Mouse (Mus musculus): Measurements from ENCODE around the gene Rasl10b. TPM values are rescaled to one million over a fixed set of nuclear protein-coding genes. Genes with fewer than 3 reads are reported as not detected.
A peak's percentile ranks its signal among the peaks of the same experiment; 100 is the strongest.

Rasl10b gene
- polyA plus RNA-seq, 1 experiment from 2014 or later, result 5.9 TPM

- Histone ChIP-seq H3K9ac (ENCODE audit: low read length) (peak overlapping the region; percentile 84; the same call in 1 of the 2 replicates), H3K9me3 (ENCODE audit: control insufficient read depth, low read length) (no peaks in the 10 kb centered on the region), H3K27me3 (ENCODE audit: control insufficient read depth, insufficient read depth, low read length) (no peaks in the 10 kb centered on the region), H3K27ac (replicated peaks in 1 of 2; ENCODE audit: control insufficient read depth in 1 of 2, insufficient read depth in 1 of 2, low read depth in 2 of 2, low read length in 2 of 2) (no peak overlapping the region), H3K36me3 (ENCODE audit: control insufficient read depth, insufficient read depth, low read length) (0 out of 2 replicates have a peak, but pooled peaks cover under 1% of the 10 kb centered on the region), H3K4me3 (ENCODE audit: control insufficient read depth in 1 of 2, insufficient read depth in 1 of 2, low read depth in 1 of 2, low read length in 2 of 2) (peak overlapping the region; percentile 67 to 86), H3K4me2 (ENCODE audit: low read length) (peak overlapping the region; percentile 92), H3K4me1 (ENCODE audit: control insufficient read depth in 2 of 2, insufficient read depth in 2 of 2, low read length in 2 of 2) (peaks cover 9 to 20% of the 10 kb centered on the region in 2 experiments; a peak in 3 of 4 replicates)
- no peak for ATAC-seq (ENCODE audit: insufficient number of reproducible peaks, insufficient read depth, low FRiP score, low read depth)
- WGBS, result 62% methylated on average over 6 of the region's 6 CpGs
These were observed 1.6 kb downstream of the Rasl10b start for GRCm38 (mm10) chr11:83410510-83410909.

- H3K27me3 ChIP-seq (ENCODE audit: control insufficient read depth, insufficient read depth, low read length), result peaks cover 37% of the 10 kb centered on the region
- no peak overlapping the region for H3K27ac ChIP-seq (replicated peaks in 1 of 2; ENCODE audit: control insufficient read depth in 1 of 2, insufficient read depth in 1 of 2, low read depth in 2 of 2, low read length in 2 of 2)
- 6% methylated on average over 5 of the region's 5 CpGs for WGBS
- H3K9ac ChIP-seq (ENCODE audit: low read length), result no peak overlapping the region
- peaks cover 2 to 6% of the 10 kb centered on the region in 2 experiments; a peak in 2 of 4 replicates for H3K4me1 ChIP-seq (ENCODE audit: control insufficient read depth in 2 of 2, insufficient read depth in 2 of 2, low read length in 2 of 2)
- ATAC-seq (ENCODE audit: insufficient number of reproducible peaks, insufficient read depth, low FRiP score, low read depth), result no peak
- H3K9me3 ChIP-seq (ENCODE audit: control insufficient read depth, low read length), result no peaks in the 10 kb centered on the region
- no peak overlapping the region for H3K4me2 ChIP-seq (ENCODE audit: low read length)
- no peak overlapping the region for H3K4me3 ChIP-seq (ENCODE audit: control insufficient read depth in 1 of 2, insufficient read depth in 1 of 2, low read depth in 1 of 2, low read length in 2 of 2)
- H3K36me3 ChIP-seq (ENCODE audit: control insufficient read depth, insufficient read depth, low read length), result no peaks in the 10 kb centered on the region
These were observed 8.1 kb downstream of the Rasl10b start for GRCm38 (mm10) chr11:83417080-83417479.

GRCm38 (mm10) chr11:83417708-83418107 lies 8.8 kb downstream of the Rasl10b start:
- H3K9ac ChIP-seq (ENCODE audit: low read length), result no peak overlapping the region
- no peak overlapping the region for H3K27ac ChIP-seq (replicated peaks in 1 of 2; ENCODE audit: control insufficient read depth in 1 of 2, insufficient read depth in 1 of 2, low read depth in 2 of 2, low read length in 2 of 2)
- peaks cover 2 to 6% of the 10 kb centered on the region in 2 experiments; a peak in 2 of 4 replicates for H3K4me1 ChIP-seq (ENCODE audit: control insufficient read depth in 2 of 2, insufficient read depth in 2 of 2, low read length in 2 of 2)
- H3K27me3 ChIP-seq (ENCODE audit: control insufficient read depth, insufficient read depth, low read length), result peaks cover 39% of the 10 kb centered on the region
- ATAC-seq (ENCODE audit: insufficient number of reproducible peaks, insufficient read depth, low FRiP score, low read depth), result no peak
- WGBS, result 78% methylated on average over 7 of the region's 7 CpGs
- H3K9me3 ChIP-seq (ENCODE audit: control insufficient read depth, low read length), result no peaks in the 10 kb centered on the region
- no peak overlapping the region for H3K4me3 ChIP-seq (ENCODE audit: control insufficient read depth in 1 of 2, insufficient read depth in 1 of 2, low read depth in 1 of 2, low read length in 2 of 2)
- no peak overlapping the region for H3K4me2 ChIP-seq (ENCODE audit: low read length)
- H3K36me3 ChIP-seq (ENCODE audit: control insufficient read depth, insufficient read depth, low read length), result no peaks in the 10 kb centered on the region

GRCm38 (mm10) chr11:83418566-83418965 lies 9.6 kb downstream of the Rasl10b start:
- no peak overlapping the region for H3K4me3 ChIP-seq (ENCODE audit: control insufficient read depth in 1 of 2, insufficient read depth in 1 of 2, low read depth in 1 of 2, low read length in 2 of 2)

GRCm38 (mm10) chr11:83420338-83420737 lies 11.4 kb downstream of the Rasl10b start:
- H3K4me2 ChIP-seq (ENCODE audit: low read length), result no peak overlapping the region
- no peak overlapping the region for H3K9ac ChIP-seq (ENCODE audit: low read length)
- peaks cover 39% of the 10 kb centered on the region for H3K27me3 ChIP-seq (ENCODE audit: control insufficient read depth, insufficient read depth, low read length)
- H3K9me3 ChIP-seq (ENCODE audit: control insufficient read depth, low read length), result no peaks in the 10 kb centered on the region
- H3K4me1 ChIP-seq (ENCODE audit: control insufficient read depth in 2 of 2, insufficient read depth in 2 of 2, low read length in 2 of 2), result peaks cover 2 to 6% of the 10 kb centered on the region in 2 experiments; a peak in 2 of 4 replicates
- no peak overlapping the region for H3K4me3 ChIP-seq (ENCODE audit: control insufficient read depth in 1 of 2, insufficient read depth in 1 of 2, low read depth in 1 of 2, low read length in 2 of 2)
- H3K27ac ChIP-seq (replicated peaks in 1 of 2; ENCODE audit: control insufficient read depth in 1 of 2, insufficient read depth in 1 of 2, low read depth in 2 of 2, low read length in 2 of 2), result no peak overlapping the region
- H3K36me3 ChIP-seq (ENCODE audit: control insufficient read depth, insufficient read depth, low read length), result no peaks in the 10 kb centered on the region
- WGBS, result 44% methylated on average over 4 of the region's 4 CpGs
- no peak for ATAC-seq (ENCODE audit: insufficient number of reproducible peaks, insufficient read depth, low FRiP score, low read depth)

More at GRCm38 (mm10) chr11:83418566-83418965, 9.6 kb downstream of the Rasl10b start:
- H3K27ac ChIP-seq (replicated peaks in 1 of 2; ENCODE audit: control insufficient read depth in 1 of 2, insufficient read depth in 1 of 2, low read depth in 2 of 2, low read length in 2 of 2), result no peak overlapping the region
- no peak for ATAC-seq (ENCODE audit: insufficient number of reproducible peaks, insufficient read depth, low FRiP score, low read depth)
- no peaks in the 10 kb centered on the region for H3K36me3 ChIP-seq (ENCODE audit: control insufficient read depth, insufficient read depth, low read length)
- H3K9ac ChIP-seq (ENCODE audit: low read length), result no peak overlapping the region
- peaks cover 2 to 6% of the 10 kb centered on the region in 2 experiments; a peak in 2 of 4 replicates for H3K4me1 ChIP-seq (ENCODE audit: control insufficient read depth in 2 of 2, insufficient read depth in 2 of 2, low read length in 2 of 2)
- peaks cover 39% of the 10 kb centered on the region for H3K27me3 ChIP-seq (ENCODE audit: control insufficient read depth, insufficient read depth, low read length)
- 5% methylated on average over 38 of the region's 38 CpGs for WGBS
- H3K9me3 ChIP-seq (ENCODE audit: control insufficient read depth, low read length), result no peaks in the 10 kb centered on the region
- peak overlapping the region; percentile 44 for H3K4me2 ChIP-seq (ENCODE audit: low read length)

GRCm38 (mm10) chr11:83421305-83421704 lies 12.4 kb downstream of the Rasl10b start:
- H3K4me3 ChIP-seq (ENCODE audit: control insufficient read depth in 1 of 2, insufficient read depth in 1 of 2, low read depth in 1 of 2, low read length in 2 of 2), result no peak overlapping the region
- 3% methylated on average over 9 of the region's 9 CpGs for WGBS
- peaks cover 44% of the 10 kb centered on the region for H3K27me3 ChIP-seq (ENCODE audit: control insufficient read depth, insufficient read depth, low read length)
- H3K9ac ChIP-seq (ENCODE audit: low read length), result no peak overlapping the region
- no peak overlapping the region for H3K4me2 ChIP-seq (ENCODE audit: low read length)
- H3K9me3 ChIP-seq (ENCODE audit: control insufficient read depth, low read length), result no peaks in the 10 kb centered on the region
- no peak overlapping the region for H3K27ac ChIP-seq (replicated peaks in 1 of 2; ENCODE audit: control insufficient read depth in 1 of 2, insufficient read depth in 1 of 2, low read depth in 2 of 2, low read length in 2 of 2)
- no peak for ATAC-seq (ENCODE audit: insufficient number of reproducible peaks, insufficient read depth, low FRiP score, low read depth)
- H3K4me1 ChIP-seq (ENCODE audit: control insufficient read depth in 2 of 2, insufficient read depth in 2 of 2, low read length in 2 of 2), result peaks cover 2 to 6% of the 10 kb centered on the region in 2 experiments; a peak in 2 of 4 replicates
- no peaks in the 10 kb centered on the region for H3K36me3 ChIP-seq (ENCODE audit: control insufficient read depth, insufficient read depth, low read length)

GRCm38 (mm10) chr11:83424681-83425080 lies 15.7 kb downstream of the Rasl10b start:
- Histone ChIP-seq H3K9ac (ENCODE audit: low read length) (no peak overlapping the region), H3K4me3 (ENCODE audit: control insufficient read depth in 1 of 2, insufficient read depth in 1 of 2, low read depth in 1 of 2, low read length in 2 of 2) (no peak overlapping the region), H3K4me1 (ENCODE audit: control insufficient read depth in 2 of 2, insufficient read depth in 2 of 2, low read length in 2 of 2) (peaks cover 6% of the 10 kb centered on the region in 2 experiments; a peak in 2 of 4 replicates), H3K9me3 (ENCODE audit: control insufficient read depth, low read length) (no peaks in the 10 kb centered on the region), H3K27ac (replicated peaks in 1 of 2; ENCODE audit: control insufficient read depth in 1 of 2, insufficient read depth in 1 of 2, low read depth in 2 of 2, low read length in 2 of 2) (no peak overlapping the region), H3K27me3 (ENCODE audit: control insufficient read depth, insufficient read depth, low read length) (peaks cover 39% of the 10 kb centered on the region), H3K36me3 (ENCODE audit: control insufficient read depth, insufficient read depth, low read length) (no peaks in the 10 kb centered on the region), H3K4me2 (ENCODE audit: low read length) (no peak overlapping the region)
- 6% methylated on average over 8 of the region's 8 CpGs for WGBS
- ATAC-seq (ENCODE audit: insufficient number of reproducible peaks, insufficient read depth, low FRiP score, low read depth), result no peak

GRCm38 (mm10) chr11:83426964-83427363 lies 18.0 kb downstream of the Rasl10b start:
- Histone ChIP-seq H3K27me3 (ENCODE audit: control insufficient read depth, insufficient read depth, low read length) (peaks cover 24% of the 10 kb centered on the region), H3K9me3 (ENCODE audit: control insufficient read depth, low read length) (no peaks in the 10 kb centered on the region), H3K4me2 (ENCODE audit: low read length) (peak overlapping the region; percentile 45), H3K9ac (ENCODE audit: low read length) (no peak overlapping the region), H3K4me1 (ENCODE audit: control insufficient read depth in 2 of 2, insufficient read depth in 2 of 2, low read length in 2 of 2) (peaks cover 16 to 22% of the 10 kb centered on the region in 2 experiments), H3K27ac (replicated peaks in 1 of 2; ENCODE audit: control insufficient read depth in 1 of 2, insufficient read depth in 1 of 2, low read depth in 2 of 2, low read length in 2 of 2) (no peak overlapping the region), H3K4me3 (ENCODE audit: control insufficient read depth in 1 of 2, insufficient read depth in 1 of 2, low read depth in 1 of 2, low read length in 2 of 2) (peak overlapping the region in 1 of 2 experiments; percentile 7; a peak in 1 of 4 replicates), H3K36me3 (ENCODE audit: control insufficient read depth, insufficient read depth, low read length) (no peaks in the 10 kb centered on the region)
- no peak for ATAC-seq (ENCODE audit: insufficient number of reproducible peaks, insufficient read depth, low FRiP score, low read depth)
- 21% methylated on average over 17 of the region's 17 CpGs for WGBS
